Mouse (Mus musculus): ENCODE measurements around the gene Tm7sf2. TPM values are rescaled to one million over a fixed set of nuclear protein-coding genes. Genes with fewer than 3 reads are reported as not detected.

Tm7sf2 gene
- total and polyA plus RNA-seq, 3 experiments = 15.0 to 24.0 (median 17.2) TPM

DNA sequence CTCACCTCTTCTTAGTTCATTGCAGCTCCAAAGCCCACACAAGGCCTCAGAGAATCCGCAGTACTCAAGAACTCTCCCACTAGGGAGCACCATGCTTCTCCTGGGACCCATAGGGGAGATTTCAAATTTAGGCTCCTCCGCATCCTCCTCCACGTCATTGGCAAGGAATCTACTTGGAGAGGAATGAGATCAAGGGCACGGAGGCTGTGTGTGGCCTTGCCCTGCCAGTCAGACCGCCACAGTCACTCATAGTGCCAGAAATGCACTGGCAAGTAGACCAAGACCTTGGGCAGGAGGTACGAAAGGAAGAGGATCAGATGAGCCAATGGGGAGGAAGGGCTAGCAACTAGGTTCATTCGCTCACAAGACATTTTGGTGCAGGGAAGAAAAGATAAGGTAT is 44.2 kb downstream of the Tm7sf2 start:
- no peaks in the 10 kb centered on the region for H3K9me3 ChIP-seq (replicated peaks)
- no peak for TF ChIP-seq POLR2AphosphoS5 (IDR thresholded peaks at IDR 0.05; ENCODE audit: insufficient replicate concordance, low read depth, low read length)
- no peak for TF ChIP-seq GATA1 (IDR thresholded peaks at IDR 0.05; ENCODE audit: borderline replicate concordance, low read length)
- no peak for TF ChIP-seq TAL1 (conservative IDR thresholded peaks at IDR 0.05; ENCODE audit: low read depth, low read length)
- no peak for TF ChIP-seq GATA2 (IDR thresholded peaks at IDR 0.05; ENCODE audit: borderline replicate concordance, low read depth, low read length)
- no peak for TF ChIP-seq CTCF (IDR thresholded peaks at IDR 0.05; ENCODE audit: low read depth, low read length)
- no peak for DNase-seq (ENCODE audit: low spot score)
- H3K27me3 ChIP-seq (ENCODE audit: insufficient read depth, low read length) = peaks cover 26% of the 10 kb centered on the region
- ATAC-seq (ENCODE audit: extremely low read depth, insufficient number of reproducible peaks, low FRiP score, poor library complexity, severe bottlenecking) = no peak
- H3K4me1 ChIP-seq (ENCODE audit: insufficient read depth, low read depth, low read length) = peaks cover 35% of the 10 kb centered on the region
- H3K4me3 ChIP-seq (ENCODE audit: low read depth, low read length) = no peak overlapping the region
- H3K36me3 ChIP-seq (replicated peaks) = peaks cover 2% of the 10 kb centered on the region

DNA sequence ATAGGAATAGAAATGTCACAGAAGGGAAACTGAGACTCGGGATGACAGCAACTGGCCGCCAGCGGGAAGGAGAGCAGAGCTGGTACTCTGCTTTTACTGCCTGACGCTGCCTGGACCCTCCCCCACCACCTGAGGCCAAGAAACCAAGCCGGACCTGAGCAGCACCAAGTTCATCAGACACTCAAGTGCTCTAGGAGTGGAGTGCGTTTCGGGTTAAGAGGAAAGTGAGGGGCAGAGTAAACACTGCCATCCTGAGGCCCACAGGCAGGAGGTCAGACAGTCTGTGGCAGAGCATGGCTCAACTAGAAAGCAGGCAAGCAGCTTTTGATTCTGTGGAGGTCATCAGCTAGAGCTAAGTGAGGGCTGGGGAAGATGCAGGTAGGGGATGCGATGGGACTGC is 45.1 kb downstream of the Tm7sf2 start:
- no peaks in the 10 kb centered on the region for H3K9me3 ChIP-seq (replicated peaks)
- no peak for ATAC-seq (ENCODE audit: extremely low read depth, insufficient number of reproducible peaks, low FRiP score, poor library complexity, severe bottlenecking)
- no peak for TF ChIP-seq GATA2 (IDR thresholded peaks at IDR 0.05; ENCODE audit: borderline replicate concordance, low read depth, low read length)
- no peak for TF ChIP-seq CTCF (IDR thresholded peaks at IDR 0.05; ENCODE audit: low read depth, low read length)
- TF ChIP-seq POLR2AphosphoS5 (IDR thresholded peaks at IDR 0.05; ENCODE audit: insufficient replicate concordance, low read depth, low read length) = no peak
- TF ChIP-seq GATA1 (IDR thresholded peaks at IDR 0.05; ENCODE audit: borderline replicate concordance, low read length) = no peak
- TF ChIP-seq TAL1 (conservative IDR thresholded peaks at IDR 0.05; ENCODE audit: low read depth, low read length) = no peak

DNA sequence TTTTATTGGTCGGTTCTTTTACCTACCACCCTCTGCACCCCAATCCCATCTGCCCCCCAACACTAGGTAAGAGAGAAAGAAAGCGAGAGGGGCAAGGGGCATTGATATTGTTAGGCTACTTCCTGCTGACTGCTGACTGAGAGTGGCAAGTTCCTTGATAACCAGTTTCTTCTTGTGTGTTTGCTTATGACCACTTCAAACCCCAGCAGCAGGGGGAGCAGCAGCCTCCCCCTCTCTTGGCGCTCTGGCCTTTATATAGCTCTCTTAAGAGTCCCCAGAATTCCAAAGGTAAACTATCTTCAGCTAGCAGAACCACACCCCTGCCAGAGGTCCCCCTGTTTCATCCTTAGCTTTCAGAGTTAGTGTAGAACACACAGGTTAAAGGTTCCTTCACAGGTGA is 47.9 kb downstream of the Tm7sf2 start:
- ATAC-seq (ENCODE audit: extremely low read depth, insufficient number of reproducible peaks, low FRiP score, poor library complexity, severe bottlenecking) (no peak), DNase-seq (ENCODE audit: low spot score) (no peak)
- Histone ChIP-seq H3K9me3 (replicated peaks) (no peaks in the 10 kb centered on the region), H3K4me1 (ENCODE audit: insufficient read depth, low read depth, low read length) (peaks cover 67% of the 10 kb centered on the region), H3K36me3 (replicated peaks) (peaks cover 4% of the 10 kb centered on the region), H3K27me3 (ENCODE audit: insufficient read depth, low read length) (peaks cover 13% of the 10 kb centered on the region), H3K4me3 (ENCODE audit: low read depth, low read length) (no peak overlapping the region)
- TF ChIP-seq POLR2AphosphoS5 (IDR thresholded peaks at IDR 0.05; ENCODE audit: insufficient replicate concordance, low read depth, low read length) (no peak), TAL1 (conservative IDR thresholded peaks at IDR 0.05; ENCODE audit: low read depth, low read length) (no peak), CTCF (IDR thresholded peaks at IDR 0.05; ENCODE audit: low read depth, low read length) (no peak), GATA2 (IDR thresholded peaks at IDR 0.05; ENCODE audit: borderline replicate concordance, low read depth, low read length) (no peak), GATA1 (IDR thresholded peaks at IDR 0.05; ENCODE audit: borderline replicate concordance, low read length) (no peak)

More for the DNA sequence above, 45.1 kb downstream of the Tm7sf2 start:
- Histone ChIP-seq H3K36me3 (replicated peaks) (peaks cover 2% of the 10 kb centered on the region), H3K4me1 (ENCODE audit: insufficient read depth, low read depth, low read length) (peaks cover 40% of the 10 kb centered on the region), H3K4me3 (ENCODE audit: low read depth, low read length) (no peak overlapping the region), H3K27me3 (ENCODE audit: insufficient read depth, low read length) (peaks cover 25% of the 10 kb centered on the region)
- no peak for DNase-seq (ENCODE audit: low spot score)

DNA sequence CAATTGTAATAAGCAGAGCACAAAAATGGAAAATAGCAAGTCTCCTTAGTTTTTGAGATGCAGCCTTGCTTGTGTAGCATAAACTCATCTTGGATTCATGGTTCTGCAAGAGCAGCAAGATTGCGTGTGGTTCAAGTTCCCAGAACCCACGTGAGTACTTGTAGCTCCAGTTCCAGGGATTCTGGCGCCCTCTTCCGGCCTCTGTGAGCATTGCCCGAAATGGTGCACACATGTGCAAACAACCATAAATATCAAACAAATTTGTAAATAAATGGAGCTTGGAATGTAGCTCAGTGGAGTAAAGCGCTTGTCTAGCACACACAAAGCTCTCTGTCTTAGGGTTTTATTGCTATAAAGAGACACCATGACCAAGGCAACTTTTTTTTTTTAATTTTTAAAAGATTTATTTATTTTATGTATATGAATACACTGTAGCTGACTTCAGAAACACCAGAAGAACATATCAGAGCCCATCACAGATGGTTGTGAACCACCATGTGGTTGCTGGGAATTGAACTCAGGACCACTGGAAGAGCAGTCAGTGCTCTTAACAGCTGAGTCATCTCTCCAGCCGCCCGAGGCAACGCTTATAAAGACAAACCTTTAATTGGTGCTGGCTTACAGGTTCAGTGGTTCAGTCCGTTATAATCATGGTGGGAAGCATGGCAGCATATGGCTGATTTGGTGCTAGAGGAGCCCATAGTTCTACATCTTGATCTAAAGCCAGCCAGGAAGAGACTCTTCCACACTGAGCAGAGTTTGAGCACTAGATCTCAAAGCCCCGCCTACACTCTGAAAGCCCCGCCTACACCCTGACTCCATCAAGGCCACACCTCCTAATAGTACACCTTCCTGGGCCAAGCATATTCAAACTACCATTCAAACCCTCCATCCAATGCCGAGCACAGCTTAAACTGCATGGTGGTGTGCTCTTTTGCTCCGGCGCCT is 49.8 kb downstream of the Tm7sf2 start:
- ATAC-seq (ENCODE audit: extremely low read depth, insufficient number of reproducible peaks, low FRiP score, poor library complexity, severe bottlenecking) = no peak
- no peak overlapping the region for H3K4me3 ChIP-seq (ENCODE audit: low read depth, low read length)

DNA sequence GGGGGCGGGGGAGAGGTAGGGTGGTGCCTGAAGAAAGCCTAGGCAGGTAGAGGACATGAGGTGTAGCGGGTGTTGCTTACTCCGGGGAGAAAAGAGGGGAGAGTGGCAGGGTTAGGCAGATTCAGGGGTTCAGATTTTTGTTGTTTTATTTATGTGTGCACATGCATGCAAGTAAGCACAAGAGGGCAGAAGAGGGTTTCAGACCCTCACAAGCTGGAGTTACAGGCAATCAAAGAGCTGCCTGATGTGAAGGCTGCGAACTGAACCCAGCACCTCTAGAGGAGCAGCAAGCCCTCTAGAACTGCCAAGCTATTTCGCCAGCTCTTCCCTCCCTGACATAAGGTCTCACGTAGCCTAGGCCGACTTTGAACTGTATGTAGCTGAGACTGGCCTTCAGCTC is 51.6 kb downstream of the Tm7sf2 start:
- H3K9me3 ChIP-seq (replicated peaks) = no peaks in the 10 kb centered on the region
- ATAC-seq (ENCODE audit: extremely low read depth, insufficient number of reproducible peaks, low FRiP score, poor library complexity, severe bottlenecking) (no peak), DNase-seq (ENCODE audit: low spot score) (peak; percentile 14)
- H3K27me3 ChIP-seq (ENCODE audit: insufficient read depth, low read length) = no peaks in the 10 kb centered on the region
- peak overlapping the region; percentile 83 for H3K4me3 ChIP-seq (ENCODE audit: low read depth, low read length)
- H3K4me1 ChIP-seq (ENCODE audit: insufficient read depth, low read depth, low read length) = peaks cover 83% of the 10 kb centered on the region
- peaks cover 32% of the 10 kb centered on the region for H3K36me3 ChIP-seq (replicated peaks)
- TF ChIP-seq GATA2 (IDR thresholded peaks at IDR 0.05; ENCODE audit: borderline replicate concordance, low read depth, low read length) (no peak), TAL1 (conservative IDR thresholded peaks at IDR 0.05; ENCODE audit: low read depth, low read length) (no peak), CTCF (IDR thresholded peaks at IDR 0.05; ENCODE audit: low read depth, low read length) (no peak; the same call in 1 of the 2 replicates), GATA1 (IDR thresholded peaks at IDR 0.05; ENCODE audit: borderline replicate concordance, low read length) (no peak), POLR2AphosphoS5 (IDR thresholded peaks at IDR 0.05; ENCODE audit: insufficient replicate concordance, low read depth, low read length) (no peak)

More for the DNA sequence above, 49.8 kb downstream of the Tm7sf2 start:
- Histone ChIP-seq H3K4me1 (ENCODE audit: insufficient read depth, low read depth, low read length) (peaks cover 80% of the 10 kb centered on the region), H3K36me3 (replicated peaks) (peaks cover 14% of the 10 kb centered on the region), H3K27me3 (ENCODE audit: insufficient read depth, low read length) (no peaks in the 10 kb centered on the region), H3K9me3 (replicated peaks) (no peaks in the 10 kb centered on the region)
- peak; percentile 20 for DNase-seq (ENCODE audit: low spot score)
- no peak for TF ChIP-seq GATA1 (IDR thresholded peaks at IDR 0.05; ENCODE audit: borderline replicate concordance, low read length)
- peak; percentile 85 for TF ChIP-seq CTCF (IDR thresholded peaks at IDR 0.05; ENCODE audit: low read depth, low read length)
- TF ChIP-seq GATA2 (IDR thresholded peaks at IDR 0.05; ENCODE audit: borderline replicate concordance, low read depth, low read length) = no peak
- TF ChIP-seq POLR2AphosphoS5 (IDR thresholded peaks at IDR 0.05; ENCODE audit: insufficient replicate concordance, low read depth, low read length) = no peak
- no peak for TF ChIP-seq TAL1 (conservative IDR thresholded peaks at IDR 0.05; ENCODE audit: low read depth, low read length)

Data from G1E (cell line).